Mouse (Mus musculus): Measurements from ENCODE around the gene Nlrc4. TPM values are rescaled to one million over a fixed set of nuclear protein-coding genes. Genes with fewer than 3 reads are reported as not detected.

Gene Nlrc4
- total RNA-seq (2014; rRNA removed) (0.37 and 0.40 TPM in 2 replicates), polyA plus RNA-seq (2012; rRNA removed) (0.04 TPM in 1 of 2 replicates, not detected in the other)

GRCm38 (mm10) chr17:74458711-74459408 lies at the start of gene Nlrc4:
TSS of gene Nlrc4 (minus strand) at chr17:74459142.
- Histone ChIP-seq H3K9ac (ENCODE audit: low read depth, low read length) (no peak within 1 kb of the TSS), H3K4me3 (ENCODE audit: insufficient read depth, low read depth, low read length) (no peak within 1 kb of the TSS; the same call in 1 of the 2 replicates), H3K4me1 (ENCODE audit: control insufficient read depth, insufficient read depth, low read length) (no peaks in the 10 kb centered on the region), H3K27me3 (ENCODE audit: control insufficient read depth, insufficient read depth, low read length) (no peaks in the 10 kb centered on the region), H3K79me2 (ENCODE audit: control insufficient read depth, insufficient read depth, low read length) (no peaks in the 10 kb centered on the region), H3K27ac (replicated peaks; ENCODE audit: insufficient read depth, low read depth, low read length) (no peak within 1 kb of the TSS; the same call in 1 of the 2 replicates), H3K36me3 (ENCODE audit: control insufficient read depth, insufficient read depth, low read length) (no peaks in the 10 kb centered on the region)
- 61% methylated on average over 8 of the region's 8 CpGs for WGBS
- TF ChIP-seq CTCF (IDR thresholded peaks at IDR 0.05; ENCODE audit: low read depth, low read length), result no peak
- no peak for TF ChIP-seq POLR2A (IDR thresholded peaks at IDR 0.05; ENCODE audit: extremely low read depth, insufficient read depth, low read length)
- DNase-seq (ENCODE audit: extremely low read depth, low read depth, low spot score), result peak; percentile 21

- Histone ChIP-seq H3K9ac (ENCODE audit: low read depth, low read length) (no peak overlapping the region), H3K79me2 (ENCODE audit: control insufficient read depth, insufficient read depth, low read length) (no peaks in the 10 kb centered on the region), H3K4me3 (ENCODE audit: insufficient read depth, low read depth, low read length) (no peak overlapping the region), H3K36me3 (ENCODE audit: control insufficient read depth, insufficient read depth, low read length) (no peaks in the 10 kb centered on the region), H3K4me1 (ENCODE audit: control insufficient read depth, insufficient read depth, low read length) (no peaks in the 10 kb centered on the region), H3K27me3 (ENCODE audit: control insufficient read depth, insufficient read depth, low read length) (no peaks in the 10 kb centered on the region), H3K27ac (replicated peaks; ENCODE audit: insufficient read depth, low read depth, low read length) (no peak overlapping the region)
- no peak for DNase-seq (ENCODE audit: extremely low read depth, low read depth, low spot score)
- 79% methylated on average over 3 of the region's 3 CpGs for WGBS
- TF ChIP-seq POLR2A (IDR thresholded peaks at IDR 0.05; ENCODE audit: extremely low read depth, insufficient read depth, low read length), result no peak
- no peak for TF ChIP-seq CTCF (IDR thresholded peaks at IDR 0.05; ENCODE audit: low read depth, low read length)
Measured at GRCm38 (mm10) chr17:74508600-74508999, 49.7 kb upstream of the Nlrc4 start.

GRCm38 (mm10) chr17:74507934-74508333 lies 49.0 kb upstream of the Nlrc4 start:
- WGBS, result 83% methylated on average over 2 of the region's 2 CpGs
- TF ChIP-seq POLR2A (IDR thresholded peaks at IDR 0.05; ENCODE audit: extremely low read depth, insufficient read depth, low read length), result no peak
- no peak for TF ChIP-seq CTCF (IDR thresholded peaks at IDR 0.05; ENCODE audit: low read depth, low read length)
- no peak overlapping the region for H3K4me3 ChIP-seq (ENCODE audit: insufficient read depth, low read depth, low read length)

GRCm38 (mm10) chr17:74501085-74501484 lies 42.1 kb upstream of the Nlrc4 start:
- Histone ChIP-seq H3K4me3 (ENCODE audit: insufficient read depth, low read depth, low read length) (no peak overlapping the region), H3K36me3 (ENCODE audit: control insufficient read depth, insufficient read depth, low read length) (peaks cover 36% of the 10 kb centered on the region), H3K79me2 (ENCODE audit: control insufficient read depth, insufficient read depth, low read length) (no peaks in the 10 kb centered on the region), H3K27ac (replicated peaks; ENCODE audit: insufficient read depth, low read depth, low read length) (no peak overlapping the region), H3K9ac (ENCODE audit: low read depth, low read length) (no peak overlapping the region), H3K4me1 (ENCODE audit: control insufficient read depth, insufficient read depth, low read length) (no peaks in the 10 kb centered on the region), H3K27me3 (ENCODE audit: control insufficient read depth, insufficient read depth, low read length) (no peaks in the 10 kb centered on the region)
- no peak for TF ChIP-seq POLR2A (IDR thresholded peaks at IDR 0.05; ENCODE audit: extremely low read depth, insufficient read depth, low read length)
- TF ChIP-seq CTCF (IDR thresholded peaks at IDR 0.05; ENCODE audit: low read depth, low read length), result no peak
- DNase-seq (ENCODE audit: extremely low read depth, low read depth, low spot score), result no peak

More at GRCm38 (mm10) chr17:74507934-74508333, 49.0 kb upstream of the Nlrc4 start:
- Histone ChIP-seq H3K36me3 (ENCODE audit: control insufficient read depth, insufficient read depth, low read length) (no peaks in the 10 kb centered on the region), H3K4me1 (ENCODE audit: control insufficient read depth, insufficient read depth, low read length) (no peaks in the 10 kb centered on the region), H3K79me2 (ENCODE audit: control insufficient read depth, insufficient read depth, low read length) (no peaks in the 10 kb centered on the region), H3K27ac (replicated peaks; ENCODE audit: insufficient read depth, low read depth, low read length) (no peak overlapping the region), H3K9ac (ENCODE audit: low read depth, low read length) (no peak overlapping the region), H3K27me3 (ENCODE audit: control insufficient read depth, insufficient read depth, low read length) (no peaks in the 10 kb centered on the region)
- no peak for DNase-seq (ENCODE audit: extremely low read depth, low read depth, low spot score)

GRCm38 (mm10) chr17:74500204-74500603 lies 41.3 kb upstream of the Nlrc4 start:
- H3K36me3 ChIP-seq (ENCODE audit: control insufficient read depth, insufficient read depth, low read length), result peaks cover 44% of the 10 kb centered on the region
- 95% methylated on average over 4 of the region's 4 CpGs for WGBS
- no peaks in the 10 kb centered on the region for H3K27me3 ChIP-seq (ENCODE audit: control insufficient read depth, insufficient read depth, low read length)
- no peak for TF ChIP-seq POLR2A (IDR thresholded peaks at IDR 0.05; ENCODE audit: extremely low read depth, insufficient read depth, low read length)
- no peak for TF ChIP-seq CTCF (IDR thresholded peaks at IDR 0.05; ENCODE audit: low read depth, low read length)
- no peak overlapping the region for H3K9ac ChIP-seq (ENCODE audit: low read depth, low read length)
- no peaks in the 10 kb centered on the region for H3K79me2 ChIP-seq (ENCODE audit: control insufficient read depth, insufficient read depth, low read length)
- no peak for DNase-seq (ENCODE audit: extremely low read depth, low read depth, low spot score)
- no peak overlapping the region for H3K27ac ChIP-seq (replicated peaks; ENCODE audit: insufficient read depth, low read depth, low read length)
- no peak overlapping the region for H3K4me3 ChIP-seq (ENCODE audit: insufficient read depth, low read depth, low read length)
- H3K4me1 ChIP-seq (ENCODE audit: control insufficient read depth, insufficient read depth, low read length), result no peaks in the 10 kb centered on the region

- peaks cover 32% of the 10 kb centered on the region for H3K36me3 ChIP-seq (ENCODE audit: control insufficient read depth, insufficient read depth, low read length)
- H3K4me1 ChIP-seq (ENCODE audit: control insufficient read depth, insufficient read depth, low read length), result peaks cover 4% of the 10 kb centered on the region; the same call in 1 of the 2 replicates
- TF ChIP-seq POLR2A (IDR thresholded peaks at IDR 0.05; ENCODE audit: extremely low read depth, insufficient read depth, low read length), result no peak
- TF ChIP-seq CTCF (IDR thresholded peaks at IDR 0.05; ENCODE audit: low read depth, low read length), result no peak
- H3K79me2 ChIP-seq (ENCODE audit: control insufficient read depth, insufficient read depth, low read length), result peaks cover 2% of the 10 kb centered on the region; the same call in 1 of the 2 replicates
- H3K27ac ChIP-seq (replicated peaks; ENCODE audit: insufficient read depth, low read depth, low read length), result no peak overlapping the region
- no peak overlapping the region for H3K9ac ChIP-seq (ENCODE audit: low read depth, low read length)
- DNase-seq (ENCODE audit: extremely low read depth, low read depth, low spot score), result no peak
- H3K27me3 ChIP-seq (ENCODE audit: control insufficient read depth, insufficient read depth, low read length), result no peaks in the 10 kb centered on the region
- H3K4me3 ChIP-seq (ENCODE audit: insufficient read depth, low read depth, low read length), result no peak overlapping the region
- WGBS, result 93% methylated on average over 3 of the region's 3 CpGs
Measured at GRCm38 (mm10) chr17:74491565-74491964, 32.6 kb upstream of the Nlrc4 start.
